Mouse (Mus musculus) C2C12 (cell line): ENCODE measurements at regions not wholly inside any gene's neighbourhood (a gene's known extent, or its start where the extent isn't known, plus 50 kb on each side); places are given as distances from the start of the nearest gene placed in this dataset.

Source experiments
- CEBPB ChIP-seq: IDR thresholded peaks from one replicate; pipeline ENCODE4 v1.6.1; 2011; ENCODE audit warnings: low read depth, mild to moderate bottlenecking, control low read depth, moderate library complexity
- CTCF ChIP-seq: IDR thresholded peaks from one replicate; pipeline ENCODE4 v1.5.1; 2011; ENCODE audit not compliant: control insufficient read depth, insufficient read depth, insufficient read length
- MAX ChIP-seq: IDR thresholded peaks from one replicate; pipeline ENCODE4 v1.6.1; 2011; ENCODE audit warnings: mild to moderate bottlenecking, control low read depth
- USF1 ChIP-seq: IDR thresholded peaks from one replicate; pipeline ENCODE4 v1.6.1; 2011; ENCODE audit warnings: low read depth, mild to moderate bottlenecking, control low read depth, moderate library complexity

- TF ChIP-seq CEBPB (no peak), CTCF (no peak), MAX (no peak), USF1 (no peak)
Measured at GRCm38 (mm10) chr3:142965604-142966003, 83.8 kb upstream of the Pkn2 start.
